8 mouse cellular contexts compared by ENCODE assay signal in genomic region chr17:72813419-72814315, GRCm38 (mm10). TPM values are rescaled to one million over a fixed set of nuclear protein-coding genes. Genes with fewer than 3 reads are reported as not detected.
DNase-seq lines count a peak whose midpoint lies in the region; ATAC-seq and TF ChIP-seq lines count a peak whose summit lies in the region.

No protein-coding gene starts in this region.

- TF ChIP-seq CTCF in heart, adult 2 months (IDR thresholded peaks at IDR 0.05) = peak; percentile 98; the same call in 1 of the 2 replicates

- H3K9me3 ChIP-seq in embryonic facial prominence, embryonic 10.5 days = no peaks in the 10 kb centered on the region

- H3K27ac ChIP-seq in heart, adult 2 months = no peak overlapping the region
- no peak overlapping the region for H3K27ac ChIP-seq in embryonic facial prominence, embryonic 10.5 days (replicated peaks)

- H3K79me2 ChIP-seq in heart, adult 2 months (replicated peaks; ENCODE audit: control insufficient read depth, insufficient read depth, low read length) = no peaks in the 10 kb centered on the region

- H3K36me3 ChIP-seq in heart, adult 2 months (ENCODE audit: control insufficient read depth, insufficient read depth, low read length) = no peaks in the 10 kb centered on the region
- no peaks in the 10 kb centered on the region for H3K36me3 ChIP-seq in embryonic facial prominence, embryonic 10.5 days (replicated peaks)

- DNase-seq in heart, adult 2 months = peak; percentile 45 to 69
- DNase-seq in heart, adult 8-10 months (ENCODE audit: low spot score) = no peak
- peak; percentile 74 for DNase-seq in adrenal gland, postnatal 10 days
- DNase-seq in embryonic facial prominence, embryonic 10.5 days (ENCODE audit: low spot score) = peak; percentile 67
- peak; percentile 56 to 67 for DNase-seq in heart, postnatal 36 days
- peak; percentile 60 to 71 for DNase-seq in layer of hippocampus, postnatal 14 days (ENCODE audit: low spot score in 2 of 2)
- peak; percentile 68 for DNase-seq in right cerebral cortex, postnatal 4 days

- 19% methylated on average over 12 of the region's 12 CpGs for WGBS in heart, adult 2 months
- 16% methylated on average over 12 of the region's 12 CpGs for WGBS in embryonic facial prominence, embryonic 10.5 days

- TF ChIP-seq EP300 in heart, adult 2 months (IDR thresholded peaks at IDR 0.05; ENCODE audit: insufficient read depth, low read depth, low read length) = 0 out of 2 replicates have a peak, but pooled peaks have one; percentile 46

- no peak overlapping the region for H3K4me3 ChIP-seq in heart, adult 2 months
- no peak overlapping the region for H3K4me3 ChIP-seq in embryonic facial prominence, embryonic 10.5 days

- no peaks in the 10 kb centered on the region; the same call in 1 of the 2 replicates for H3K4me1 ChIP-seq in heart, adult 2 months (ENCODE audit: control insufficient read depth, insufficient read depth, low read length)
- H3K4me1 ChIP-seq in embryonic facial prominence, embryonic 10.5 days = 0 out of 2 replicates have a peak, but pooled peaks cover 6% of the 10 kb centered on the region

- ATAC-seq in megakaryocyte-erythroid progenitor cell, adult 5-6 weeks (replicated peaks; ENCODE audit: low FRiP score, low TSS enrichment, poor library complexity, severe bottlenecking) = peak; percentile 92

- TF ChIP-seq POLR2A in heart, adult 2 months (IDR thresholded peaks at IDR 0.05; ENCODE audit: insufficient read depth, low read depth, low read length) = no peak

- no peak overlapping the region for H3K9ac ChIP-seq in heart, adult 2 months (ENCODE audit: low read depth, low read length)

- intact Hi-C loops in heart, adult 2 months (cut with DNase I) = loop anchor here (1.0 kb wide), 1 partner anchor 15 kb away; no protein-coding TSS in a partner anchor
- intact Hi-C loops in heart, postnatal 36 days (cut with DNase I) = loop anchor here (1.0 kb wide), 1 partner anchor 15 kb away; no protein-coding TSS in a partner anchor

- H3K27me3 ChIP-seq in heart, adult 2 months (ENCODE audit: control insufficient read depth, insufficient read depth, low read length) = no peaks in the 10 kb centered on the region
- H3K27me3 ChIP-seq in embryonic facial prominence, embryonic 10.5 days (replicated peaks; ENCODE audit: low read depth, poor library complexity, severe bottlenecking) = peaks cover 7% of the 10 kb centered on the region; the same call in 1 of the 2 replicates

RNA-seq across cellular contexts. Expression of gene Ypel5, which starts 22.6 kb away (rescaled TPM):
- 10 to 100 TPM; 35.6 to 36.4 TPM for total RNA-seq in heart, adult 2 months (2021)
- polyA plus RNA-seq in heart, adult 2 months (2012; rRNA removed) = 26.6 and 30.8 TPM in 2 replicates
- total RNA-seq in heart, adult 8-10 months (2022) = 10 to 100 TPM; 36.9 to 46.5 (median 44.0) TPM
- 10 to 100 TPM; 51.4 to 62.7 TPM for total RNA-seq in adrenal gland, postnatal 10 days (2021)
- 25.2 and 28.0 TPM in 2 replicates for polyA plus RNA-seq in embryonic facial prominence, embryonic 10.5 days (2016; fragmentation: Nextera tagmentation; extraction: Ambion mirVana)
- 10 to 100 TPM; 36.9 to 43.4 TPM for total RNA-seq in heart, postnatal 36 days (2021)
- 10 to 100 TPM; 62.9 to 66.0 TPM for total RNA-seq in layer of hippocampus, postnatal 14 days (2021)
- 6.6 and 13.3 TPM in 2 replicates for total RNA-seq in megakaryocyte-erythroid progenitor cell, adult 5-6 weeks (2014; fragmentation: Nextera tagmentation)
- total RNA-seq in megakaryocyte-erythroid progenitor cell, adult 5-6 weeks (2017) = 11.1 and 27.8 TPM in 2 replicates
